Mouse (Mus musculus) liver, adult 2 months (tissue): ENCODE measurements around the gene Methig1. TPM values are rescaled to one million over a fixed set of nuclear protein-coding genes. Genes with fewer than 3 reads are reported as not detected.
"Not testable (repeated sequence)": the region's sequence is repeated elsewhere in the genome, so short reads cannot be mapped to it uniquely, and the experiment has no call there.

Source experiments
- DNase-seq: peaks from one replicate; pipeline ENCODE4 v3.0.0-alpha.2; 2011; ENCODE audit warnings: low read depth, low spot score; ENCODE audit errors: extremely low read depth
- H3K27ac ChIP-seq: fragments of 200-500 bp; replicated peaks from 2 replicates; pipeline ENCODE4 v1.5.1; 2012; ENCODE audit warnings: low read depth, mild to moderate bottlenecking, control low read depth, inconsistent platforms, low read length; ENCODE audit not compliant: insufficient read depth
- H3K27me3 ChIP-seq: fragments of 200-500 bp; 2 replicates; pipeline ENCODE4 v1.6.1; 2012; ENCODE audit warnings: mild to moderate bottlenecking, moderate library complexity, low read length, inconsistent platforms; ENCODE audit not compliant: control insufficient read depth, insufficient read depth
- H3K36me3 ChIP-seq: fragments of 200-500 bp; 2 replicates; pipeline ENCODE4 v1.6.1; 2012; ENCODE audit warnings: low read length, inconsistent platforms; ENCODE audit not compliant: control insufficient read depth, insufficient read depth
- H3K4me1 ChIP-seq: fragments of 200-500 bp; 2 replicates; pipeline ENCODE4 v1.6.1; 2011; ENCODE audit warnings: low read length; ENCODE audit not compliant: control insufficient read depth, insufficient read depth
- H3K4me3 ChIP-seq: fragments of 200-500 bp; 2 replicates; pipeline ENCODE4 v1.5.1; 2011; ENCODE audit warnings: low read depth, mild to moderate bottlenecking, control low read depth, low read length, moderate library complexity; ENCODE audit not compliant: insufficient read depth
- H3K79me2 ChIP-seq: fragments of 200-500 bp; 2 replicates; pipeline ENCODE4 v1.6.1; 2012; ENCODE audit warnings: inconsistent platforms, mild to moderate bottlenecking, low read length, moderate library complexity; ENCODE audit not compliant: control insufficient read depth, insufficient read depth
- H3K9ac ChIP-seq: fragments of 200-500 bp; 2 replicates; pipeline ENCODE4 v1.6.1; 2012; ENCODE audit warnings: low read depth, mild to moderate bottlenecking, control low read depth, inconsistent platforms, low read length
- CTCF ChIP-seq: fragments of 200-500 bp; IDR thresholded peaks from 2 replicates; pipeline ENCODE4 v1.5.1; 2011; ENCODE audit warnings: low read depth, low read length, control low read depth
- POLR2A ChIP-seq: fragments of 200-500 bp; IDR thresholded peaks from 2 replicates; pipeline ENCODE4 v1.6.1; 2011; ENCODE audit warnings: low read length, control low read depth; ENCODE audit not compliant: insufficient read depth; ENCODE audit errors: extremely low read depth
- WGBS: fragments of 180-500 bp; shearing (Covaris S2); methylation state at CpG from one replicate; pipeline ENCODE4 v1.1.7; 2018; 5-methylcytosine and 5-hydroxymethylcytosine counted together
- polyA plus RNA-seq: library from polyadenylated mRNA; depleted of rRNA; stranded (reverse); fragments of >200 nt; gene quantifications from 2 replicates; pipeline ENCODE4 v1.2.3, GENCODE M21; 2012
- total RNA-seq: library from RNA; depleted of rRNA; stranded (reverse); fragments of >200 nt; gene quantifications from 2 replicates; pipeline ENCODE4 v1.2.3, GENCODE M21; 2014

The Methig1 gene
- total and polyA plus RNA-seq, 2 experiments, result 0.15 TPM; not detected in 1

DNA sequence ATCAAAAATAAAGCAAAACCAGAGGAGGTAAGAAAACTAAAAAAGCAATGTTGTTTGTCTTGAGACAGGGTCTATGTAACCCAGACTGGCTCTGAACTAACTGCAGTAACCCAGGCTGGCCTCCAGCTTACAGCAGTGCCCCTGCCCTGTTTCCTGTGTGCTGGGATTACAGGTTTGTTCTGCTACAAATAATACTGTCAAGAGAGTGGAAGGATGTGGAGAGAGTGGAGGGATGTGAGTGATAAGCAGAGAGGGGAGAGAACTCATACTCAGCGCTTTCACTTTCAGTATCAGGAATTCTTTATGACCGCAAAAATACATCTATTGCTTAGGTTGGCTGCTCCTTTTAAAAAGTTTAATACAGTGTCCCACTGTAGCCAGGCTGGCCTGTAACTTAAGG is 40.6 kb upstream of the Methig1 start:
- H3K9ac ChIP-seq, result peak overlapping the region; percentile 28; the same call in 1 of the 2 replicates
- H3K4me3 ChIP-seq, result no peak overlapping the region
- peaks cover 35% of the 10 kb centered on the region; the same call in 1 of the 2 replicates for H3K36me3 ChIP-seq
- H3K27ac ChIP-seq, result peak overlapping the region; percentile 68
- TF ChIP-seq CTCF (no peak), POLR2A (no peak)
- H3K27me3 ChIP-seq, result no peaks in the 10 kb centered on the region
- H3K4me1 ChIP-seq, result peaks cover 17% of the 10 kb centered on the region
- peaks cover 12% of the 10 kb centered on the region; the same call in 1 of the 2 replicates for H3K79me2 ChIP-seq
- WGBS, result 54% methylated on average over 2 of the region's 2 CpGs
- no peak for DNase-seq

GRCm38 (mm10) chr15:100314448-100315145 is 38.4 kb upstream of the Methig1 start:
- Histone ChIP-seq H3K4me3 (no peak overlapping the region), H3K4me1 (peaks cover 26% of the 10 kb centered on the region), H3K27me3 (no peaks in the 10 kb centered on the region), H3K27ac (no peak overlapping the region), H3K9ac (no peak overlapping the region), H3K36me3 (peaks cover 28% of the 10 kb centered on the region; the same call in 1 of the 2 replicates), H3K79me2 (peaks cover 3% of the 10 kb centered on the region; the same call in 1 of the 2 replicates)
- TF ChIP-seq CTCF, result no peak
- TF ChIP-seq POLR2A, result no peak
- no peak for DNase-seq
- WGBS, result 97% methylated on average over 5 of the region's 5 CpGs

GRCm38 (mm10) chr15:100318014-100318671 is 34.8 kb upstream of the Methig1 start:
- DNase-seq, result peak; percentile 97
- H3K4me3 ChIP-seq, H3K9ac ChIP-seq, H3K79me2 ChIP-seq, H3K27me3 ChIP-seq: not testable (repeated sequence)
- H3K4me1 ChIP-seq, result peaks cover 27% of the 10 kb centered on the region
- peaks cover 13% of the 10 kb centered on the region; the same call in 1 of the 2 replicates for H3K36me3 ChIP-seq
- peak overlapping the region; percentile 90 for H3K27ac ChIP-seq
- 9% methylated on average over 4 of the region's 4 CpGs for WGBS

- TF ChIP-seq POLR2A (no peak), CTCF (no peak)
- no peak overlapping the region for H3K4me3 ChIP-seq
- peaks cover 27% of the 10 kb centered on the region for H3K4me1 ChIP-seq
- peak overlapping the region; percentile 90 for H3K27ac ChIP-seq
- WGBS, result 33% methylated on average over 1 of the region's 1 CpGs
- H3K9ac ChIP-seq, result peak overlapping the region; percentile 25; the same call in 1 of the 2 replicates
- peak; percentile 75 for DNase-seq
- no peaks in the 10 kb centered on the region for H3K79me2 ChIP-seq
- 0 out of 2 replicates have a peak, but pooled peaks cover 1% of the 10 kb centered on the region for H3K36me3 ChIP-seq
- H3K27me3 ChIP-seq, result no peaks in the 10 kb centered on the region
Measured at GRCm38 (mm10) chr15:100319884-100320283, 33.1 kb upstream of the Methig1 start.

DNA sequence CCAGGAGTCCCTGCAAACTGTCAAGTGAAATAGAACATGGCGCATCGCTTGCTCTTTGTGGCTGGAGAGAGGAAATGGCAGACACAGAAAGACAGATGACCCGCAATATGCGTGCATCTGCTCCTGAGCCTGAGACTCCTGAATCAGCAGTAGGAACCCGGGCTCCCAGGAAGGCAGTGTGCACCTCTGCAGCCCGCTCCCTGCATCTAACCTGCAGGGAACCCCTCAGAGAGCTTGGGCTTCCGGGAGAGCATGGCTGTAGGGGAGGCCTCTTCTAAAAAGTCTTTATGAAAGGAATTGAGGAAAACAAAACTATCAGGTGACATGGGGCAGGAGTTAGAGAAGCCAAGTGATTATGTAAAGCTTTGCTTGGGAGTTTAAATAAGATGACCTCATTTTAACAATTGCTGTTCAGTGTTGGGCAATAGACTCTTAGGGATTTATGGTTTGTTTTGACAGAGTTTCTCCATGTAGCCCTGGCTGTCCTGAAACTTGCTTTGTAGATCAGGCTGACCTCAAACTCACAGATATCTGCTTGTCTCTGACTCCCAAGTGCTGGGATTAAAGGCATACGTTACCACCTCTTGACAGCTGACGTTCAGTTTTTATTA is 32.5 kb upstream of the Methig1 start:
- Histone ChIP-seq H3K4me1 (peaks cover 27% of the 10 kb centered on the region), H3K4me3 (no peak overlapping the region), H3K36me3 (0 out of 2 replicates have a peak, but pooled peaks cover 1% of the 10 kb centered on the region), H3K27me3 (no peaks in the 10 kb centered on the region), H3K79me2 (no peaks in the 10 kb centered on the region), H3K27ac (peak overlapping the region; percentile 98), H3K9ac (peak overlapping the region; percentile 51)
- DNase-seq, result peak; percentile 94
- TF ChIP-seq POLR2A (no peak), CTCF (no peak)
- WGBS, result 31% methylated on average over 9 of the region's 9 CpGs
